In genomic region chr2:166254581-166254980, GRCm38 (mm10) we compare ENCODE assay signal across 23 mouse cellular contexts.
DNase-seq lines count a peak whose midpoint lies in the region; ATAC-seq and TF ChIP-seq lines count a peak whose summit lies in the region.
"Had no signal": no experiment of that assay in that cellular context is flagged by ENCODE, and none has a peak within 500 bp of the region (broad histone marks: within the 10 kb centered on the region; RNA-seq: fewer than 3 reads in every experiment).

No protein-coding gene starts in this region.

- ATAC-seq in hindbrain, embryonic 16.5 days = no peak
- ATAC-seq in midbrain, embryonic 13.5 days = 0 out of 2 replicates have a peak, but pooled peaks have one; percentile 37
- ATAC-seq in midbrain, embryonic 16.5 days = no peak
- ATAC-seq: forebrain, embryonic 16.5 days; liver, embryonic 12.5 days; midbrain, embryonic 15.5 days had no signal

- in situ Hi-C loops in ES-E14 (cut with MboI; ENCODE audit: low sequenced_read_pairs in 2 of 2, unreplicated experiment in 2 of 2) = no loop called here

- H3K9ac ChIP-seq in hindbrain, embryonic 16.5 days (ENCODE audit: low read depth, low read length) = no peak overlapping the region
- no peak overlapping the region for H3K9ac ChIP-seq in midbrain, embryonic 13.5 days (replicated peaks)
- no peak overlapping the region for H3K9ac ChIP-seq in midbrain, embryonic 16.5 days (ENCODE audit: low read depth, low read length)
- H3K9ac ChIP-seq in ES-E14 (ENCODE audit: insufficient read depth, low read depth, low read length, poor library complexity, severe bottlenecking) = no peak overlapping the region
- H3K9ac ChIP-seq: embryonic facial prominence, embryonic 15.5 days; limb, embryonic 12.5 days; liver, embryonic 12.5 days; midbrain, embryonic 15.5 days; neural tube, embryonic 15.5 days had no signal

- H3K9me3 ChIP-seq in hindbrain, embryonic 10.5 days = no peaks in the 10 kb centered on the region
- H3K9me3 ChIP-seq in hindbrain, embryonic 16.5 days (ENCODE audit: control insufficient read depth, low read length) = no peaks in the 10 kb centered on the region
- H3K9me3 ChIP-seq in midbrain, embryonic 13.5 days = no peaks in the 10 kb centered on the region
- H3K9me3 ChIP-seq in midbrain, embryonic 16.5 days (replicated peaks; ENCODE audit: control insufficient read depth, low read length, poor library complexity, severe bottlenecking) = peaks cover 3% of the 10 kb centered on the region; the same call in 1 of the 2 replicates
- H3K9me3 ChIP-seq in ES-E14 (ENCODE audit: control insufficient read depth, insufficient read depth, low read depth, low read length) = no peaks in the 10 kb centered on the region
- H3K9me3 ChIP-seq: embryonic facial prominence, embryonic 15.5 days; limb, embryonic 12.5 days; liver, embryonic 12.5 days; midbrain, embryonic 15.5 days; neural tube, embryonic 15.5 days had no signal

- peaks cover 35% of the 10 kb centered on the region for H3K27me3 ChIP-seq in hindbrain, embryonic 10.5 days (ENCODE audit: insufficient read depth, poor library complexity, severe bottlenecking)
- H3K27me3 ChIP-seq in hindbrain, embryonic 16.5 days (replicated peaks; ENCODE audit: control insufficient read depth, insufficient read depth, low read length) = no peaks in the 10 kb centered on the region
- peaks cover 10% of the 10 kb centered on the region for H3K27me3 ChIP-seq in midbrain, embryonic 13.5 days
- no peaks in the 10 kb centered on the region; the same call in 1 of the 2 replicates for H3K27me3 ChIP-seq in midbrain, embryonic 16.5 days (ENCODE audit: control insufficient read depth, insufficient read depth, low read depth, low read length)
- H3K27me3 ChIP-seq: embryonic facial prominence, embryonic 15.5 days; limb, embryonic 12.5 days; liver, embryonic 12.5 days; midbrain, embryonic 15.5 days; neural tube, embryonic 15.5 days had no signal

- no peak overlapping the region for H3K4me3 ChIP-seq in hindbrain, embryonic 10.5 days
- no peak overlapping the region for H3K4me3 ChIP-seq in hindbrain, embryonic 16.5 days (ENCODE audit: low read length)
- no peak overlapping the region for H3K4me3 ChIP-seq in midbrain, embryonic 13.5 days (replicated peaks)
- no peak overlapping the region for H3K4me3 ChIP-seq in midbrain, embryonic 16.5 days (ENCODE audit: low read depth, low read length)
- H3K4me3 ChIP-seq in ES-E14 (ENCODE audit: insufficient read depth in 1 of 2, low read depth in 1 of 2, low read length in 2 of 2, poor library complexity in 1 of 2, severe bottlenecking in 1 of 2) = peak overlapping the region; percentile 52 to 67
- H3K4me3 ChIP-seq: embryonic facial prominence, embryonic 15.5 days; limb, embryonic 12.5 days; liver, embryonic 12.5 days; midbrain, embryonic 15.5 days; neural tube, embryonic 15.5 days had no signal

- H3K27ac ChIP-seq in hindbrain, embryonic 10.5 days = peak overlapping the region; percentile 70
- no peak overlapping the region for H3K27ac ChIP-seq in hindbrain, embryonic 16.5 days (ENCODE audit: low read depth, low read length)
- no peak overlapping the region for H3K27ac ChIP-seq in midbrain, embryonic 13.5 days
- H3K27ac ChIP-seq in midbrain, embryonic 16.5 days (ENCODE audit: low read length) = no peak overlapping the region
- no peak overlapping the region for H3K27ac ChIP-seq in ES-E14 (ENCODE audit: insufficient read depth, low read depth, low read length, poor library complexity, severe bottlenecking)
- H3K27ac ChIP-seq: embryonic facial prominence, embryonic 15.5 days; limb, embryonic 12.5 days; liver, embryonic 12.5 days; midbrain, embryonic 15.5 days; neural tube, embryonic 15.5 days had no signal

- 75% methylated on average over 6 of the region's 6 CpGs for WGBS in hindbrain, embryonic 10.5 days
- WGBS in hindbrain, embryonic 16.5 days = 63% methylated on average over 6 of the region's 6 CpGs
- 76% methylated on average over 6 of the region's 6 CpGs for WGBS in midbrain, embryonic 13.5 days
- WGBS in midbrain, embryonic 16.5 days = 67% methylated on average over 6 of the region's 6 CpGs

- peaks cover 64% of the 10 kb centered on the region for H3K4me1 ChIP-seq in hindbrain, embryonic 10.5 days (replicated peaks)
- peaks cover 10% of the 10 kb centered on the region for H3K4me1 ChIP-seq in hindbrain, embryonic 16.5 days (ENCODE audit: control insufficient read depth, insufficient read depth, low read depth, low read length)
- H3K4me1 ChIP-seq in midbrain, embryonic 13.5 days (replicated peaks) = peaks cover 30% of the 10 kb centered on the region
- peaks cover 10% of the 10 kb centered on the region for H3K4me1 ChIP-seq in midbrain, embryonic 16.5 days (ENCODE audit: control insufficient read depth, insufficient read depth, low read length)
- peaks cover 6 to 34% of the 10 kb centered on the region in 2 experiments for H3K4me1 ChIP-seq in ES-E14 (ENCODE audit: control insufficient read depth in 2 of 2, insufficient read depth in 2 of 2, low read length in 2 of 2, poor library complexity in 1 of 2)
- H3K4me1 ChIP-seq: liver, embryonic 12.5 days had no signal

- H3K36me3 ChIP-seq in hindbrain, embryonic 10.5 days = no peaks in the 10 kb centered on the region
- no peaks in the 10 kb centered on the region for H3K36me3 ChIP-seq in hindbrain, embryonic 16.5 days (ENCODE audit: control insufficient read depth, insufficient read depth, low read length)
- no peaks in the 10 kb centered on the region for H3K36me3 ChIP-seq in midbrain, embryonic 13.5 days
- H3K36me3 ChIP-seq in midbrain, embryonic 16.5 days (ENCODE audit: control insufficient read depth, insufficient read depth, low read length) = no peaks in the 10 kb centered on the region
- no peaks in the 10 kb centered on the region; the same call in 1 of the 2 replicates for H3K36me3 ChIP-seq in ES-E14 (ENCODE audit: control insufficient read depth, insufficient read depth, low read length, poor library complexity, severe bottlenecking)
- H3K36me3 ChIP-seq: embryonic facial prominence, embryonic 15.5 days; limb, embryonic 12.5 days; liver, embryonic 12.5 days; midbrain, embryonic 15.5 days; neural tube, embryonic 15.5 days had no signal

- H3K4me2 ChIP-seq in hindbrain, embryonic 16.5 days (ENCODE audit: low read length) = no peak overlapping the region
- no peak overlapping the region for H3K4me2 ChIP-seq in midbrain, embryonic 13.5 days (replicated peaks)
- H3K4me2 ChIP-seq in midbrain, embryonic 16.5 days (ENCODE audit: low read length) = no peak overlapping the region
- H3K4me2 ChIP-seq: embryonic facial prominence, embryonic 15.5 days; heart, embryonic 11.5 days; limb, embryonic 12.5 days; liver, embryonic 12.5 days; midbrain, embryonic 15.5 days; neural tube, embryonic 15.5 days had no signal

- DNase-seq in hindbrain, embryonic 10.5 days (ENCODE audit: low spot score) = no peak
- DNase-seq in ES-E14 (ENCODE audit: low read depth, low spot score) = peak; percentile 54
- DNase-seq in ovary, adult 18-20 months (ENCODE audit: low spot score) = no peak
- no peak for DNase-seq in spleen, postnatal 14 days (ENCODE audit: low spot score in 2 of 2)
- DNase-seq: adrenal gland, adult 2 months; B cell, adult 2 months; cerebellum, adult 11-12 months; cerebellum, postnatal 14 days; gastrocnemius, postnatal 10 days; kidney, adult 11 months; lung, adult 18-20 months; lung, postnatal 10 days; thymus, postnatal 14 days had no signal

TF ChIP-seq in ES-E14, 5 proteins besides CTCF, POLR2A, EP300 and RAD21:
- TF ChIP-seq MAFK (IDR thresholded peaks at IDR 0.05; ENCODE audit: insufficient read depth, low read depth, low read length) (no peak), ZNF384 (IDR thresholded peaks at IDR 0.05; ENCODE audit: low read depth, low read length) (no peak), HCFC1 (IDR thresholded peaks at IDR 0.05; ENCODE audit: borderline replicate concordance, insufficient read depth, low read length) (no peak), CHD2 (IDR thresholded peaks at IDR 0.05; ENCODE audit: low read depth, low read length) (no peak), ZC3H11A (IDR thresholded peaks at IDR 0.05; ENCODE audit: borderline replicate concordance, low read depth, low read length) (no peak)

Comparison
In these comparisons a context has a peak if more than half of its experiments do, and no peak if none do; other contexts are left out.
1. H3K4me3 ChIP-seq: peak in ES-E14 (2 of 2); none in hindbrain, embryonic 10.5 days (single experiment), hindbrain, embryonic 16.5 days (single experiment), midbrain, embryonic 13.5 days (single experiment) and midbrain, embryonic 16.5 days (single experiment).